Mouse (Mus musculus) intestine, postnatal 0 days (tissue): Measurements from ENCODE around the gene Btn2a2. TPM values are rescaled to one million over a fixed set of nuclear protein-coding genes. Genes with fewer than 3 reads are reported as not detected.

Experiments used
- ATAC-seq: fragments of 200-750 bp; cut with Nextera tagmentation; 2 replicates; pipeline ENCODE4 v1.8.0; 2017; ENCODE audit warnings: mild to moderate bottlenecking, moderate TSS enrichment, moderate library complexity
- H3K27ac ChIP-seq: fragments of 300-500 bp; sonication (generic); 2 replicates; pipeline ENCODE4 v1.5.1; 2014; ENCODE audit warnings: mild to moderate bottlenecking, low read depth, low read length, moderate library complexity
- H3K27me3 ChIP-seq: fragments of 300-500 bp; sonication (generic); replicated peaks from 2 replicates; pipeline ENCODE4 v1.6.1; 2014; ENCODE audit warnings: low read length, mixed read lengths; ENCODE audit not compliant: control insufficient read depth, insufficient read depth
- H3K36me3 ChIP-seq: fragments of 300-500 bp; sonication (generic); 2 replicates; pipeline ENCODE4 v1.6.1; 2014; ENCODE audit warnings: mild to moderate bottlenecking, moderate library complexity; ENCODE audit not compliant: control insufficient read depth, insufficient read depth
- H3K4me1 ChIP-seq: fragments of 300-500 bp; sonication (generic); replicated peaks from 2 replicates; pipeline ENCODE4 v1.6.1; 2014; ENCODE audit warnings: antibody characterized with exemption, low read length, mixed read lengths; ENCODE audit not compliant: control insufficient read depth, insufficient read depth
- H3K4me2 ChIP-seq: fragments of 300-500 bp; sonication (generic); replicated peaks from 2 replicates; pipeline ENCODE4 v1.6.1; 2014; ENCODE audit warnings: low read depth, mild to moderate bottlenecking, moderate library complexity
- H3K4me3 ChIP-seq: fragments of 300-500 bp; sonication (generic); 2 replicates; pipeline ENCODE4 v1.5.1; 2014; ENCODE audit warnings: low read depth, low read length
- H3K9ac ChIP-seq: fragments of 300-500 bp; sonication (generic); 2 replicates; pipeline ENCODE4 v1.6.1; 2014; ENCODE audit warnings: mild to moderate bottlenecking, low read depth, low read length
- H3K9me3 ChIP-seq: fragments of 300-500 bp; sonication (generic); 2 replicates; pipeline ENCODE4 v1.6.1; 2016; ENCODE audit warnings: mixed run types; ENCODE audit not compliant: control insufficient read depth
- CTCF ChIP-seq: sonication (generic); IDR thresholded peaks from 2 replicates; pipeline ENCODE4 v1.5.1; 2016; ENCODE audit warnings: low read depth, mild to moderate bottlenecking, control low read depth, antibody characterized with exemption, moderate library complexity
- WGBS: fragments of 180-500 bp; shearing (Covaris S2); extraction: QIAGEN DNeasy Blood & Tissue Kit; methylation state at CpG from one replicate; pipeline ENCODE4 v1.1.7; 2014; 5-methylcytosine and 5-hydroxymethylcytosine counted together
- polyA plus RNA-seq: library from polyadenylated mRNA; unstranded; fragments of >200 nt; fragmentation: Nextera tagmentation; extraction: Ambion mirVana; gene quantifications from 2 replicates; pipeline ENCODE4 v1.2.1, GENCODE M21; 2015

The Btn2a2 gene
- polyA plus RNA-seq, 1 experiment from 2014 or later: not detected

GRCm38 (mm10) chr13:23523976-23524375, 35.3 kb upstream of the Btn2a2 start:
- H3K9ac ChIP-seq: no peak overlapping the region
- H3K27me3 ChIP-seq: no peaks in the 10 kb centered on the region
- H3K4me2 ChIP-seq: no peak overlapping the region
- no peak for TF ChIP-seq CTCF
- whole genome bisulfite sequencing: 36% methylated on average over 5 of the region's 5 CpGs
- no peaks in the 10 kb centered on the region for H3K36me3 ChIP-seq
- peaks cover 6% of the 10 kb centered on the region; the same call in 1 of the 2 replicates for H3K4me1 ChIP-seq
- H3K4me3 ChIP-seq: no peak overlapping the region
- ATAC-seq: no peak
- H3K27ac ChIP-seq: no peak overlapping the region
- no peaks in the 10 kb centered on the region for H3K9me3 ChIP-seq

DNA sequence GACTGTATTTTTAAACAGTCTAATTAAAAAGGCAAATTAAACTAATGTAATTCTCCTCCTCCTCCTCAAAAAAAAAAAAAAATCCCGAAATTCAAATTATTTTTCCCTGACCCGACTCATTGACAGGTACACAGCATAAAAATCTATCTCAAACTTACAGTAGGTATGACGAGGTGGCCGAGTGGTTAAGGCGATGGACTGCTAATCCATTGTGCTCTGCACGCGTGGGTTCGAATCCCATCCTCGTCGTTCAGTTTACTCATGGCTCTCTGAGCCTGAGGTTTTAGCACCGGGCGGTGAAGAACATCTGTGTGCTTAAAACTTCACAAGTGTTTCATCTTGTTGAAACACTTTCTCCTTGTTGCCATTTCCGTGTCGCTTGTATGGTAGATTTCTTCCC, 33.0 kb upstream of the Btn2a2 start:
- H3K4me2 ChIP-seq: peak overlapping the region; percentile 32
- peaks cover 3% of the 10 kb centered on the region; the same call in 1 of the 2 replicates for H3K4me1 ChIP-seq
- no peaks in the 10 kb centered on the region for H3K27me3 ChIP-seq
- no peak overlapping the region for H3K9ac ChIP-seq
- H3K4me3 ChIP-seq: no peak overlapping the region
- ATAC-seq: no peak
- H3K36me3 ChIP-seq: no peaks in the 10 kb centered on the region
- no peak overlapping the region for H3K27ac ChIP-seq
- H3K9me3 ChIP-seq: no peaks in the 10 kb centered on the region
- WGBS: 1% methylated on average over 14 of the region's 14 CpGs
- no peak for TF ChIP-seq CTCF

DNA sequence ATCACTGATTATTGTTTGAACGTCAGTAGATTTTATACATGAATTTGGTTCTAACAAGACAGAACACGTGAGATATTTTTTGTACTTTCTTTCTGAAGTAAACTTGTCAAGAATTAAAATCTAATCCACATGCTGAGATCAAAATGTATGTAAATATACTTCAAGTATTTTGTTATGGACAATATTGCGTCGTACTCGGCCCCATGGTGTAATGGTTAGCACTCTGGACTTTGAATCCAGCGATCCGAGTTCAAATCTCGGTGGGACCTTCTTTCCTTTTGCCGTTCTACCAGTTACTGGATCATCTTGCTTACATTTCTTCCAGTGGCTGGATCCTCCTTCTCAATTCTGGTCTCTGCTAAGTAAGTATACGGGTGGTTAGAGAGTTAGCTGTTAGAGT, 30.8 kb upstream of the Btn2a2 start:
- Histone ChIP-seq H3K4me2 (peak overlapping the region; percentile 71), H3K4me3 (peak overlapping the region; percentile 52), H3K9ac (peak overlapping the region; percentile 18; the same call in 1 of the 2 replicates), H3K27ac (no peak overlapping the region), H3K9me3 (no peaks in the 10 kb centered on the region), H3K27me3 (no peaks in the 10 kb centered on the region), H3K36me3 (no peaks in the 10 kb centered on the region), H3K4me1 (no peaks in the 10 kb centered on the region)
- TF ChIP-seq CTCF: no peak
- 1% methylated on average over 10 of the region's 10 CpGs for WGBS
- ATAC-seq: peak; percentile 26; the same call in 1 of the 2 replicates

GRCm38 (mm10) chr13:23518885-23519284, 30.2 kb upstream of the Btn2a2 start:
- H3K4me2 ChIP-seq: peak overlapping the region; percentile 71
- H3K27me3 ChIP-seq: no peaks in the 10 kb centered on the region
- H3K4me3 ChIP-seq: peak overlapping the region; percentile 52
- peak; percentile 46; the same call in 1 of the 2 replicates for ATAC-seq
- WGBS: 0% methylated on average over 6 of the region's 6 CpGs
- H3K4me1 ChIP-seq: no peaks in the 10 kb centered on the region
- H3K9ac ChIP-seq: peak overlapping the region; percentile 18; the same call in 1 of the 2 replicates
- TF ChIP-seq CTCF: no peak
- no peaks in the 10 kb centered on the region for H3K9me3 ChIP-seq
- no peaks in the 10 kb centered on the region for H3K36me3 ChIP-seq
- H3K27ac ChIP-seq: no peak overlapping the region

DNA sequence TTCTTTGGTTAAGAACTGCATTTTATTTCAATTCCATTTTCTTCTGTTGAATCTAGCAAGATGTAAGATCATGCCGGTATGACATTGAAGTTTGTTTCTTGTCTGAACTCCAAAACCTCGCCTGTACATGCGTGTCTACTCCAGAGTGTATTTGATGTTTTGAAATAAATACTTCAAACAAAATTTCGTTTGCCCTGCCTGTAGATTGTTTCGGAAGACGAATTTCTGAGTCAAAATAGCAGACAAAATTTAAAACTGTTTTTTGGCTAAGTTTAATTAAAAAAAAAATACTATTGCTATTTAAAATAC, 29.6 kb upstream of the Btn2a2 start:
- Histone ChIP-seq H3K9ac (no peak overlapping the region), H3K4me3 (peak overlapping the region; percentile 52), H3K4me1 (no peaks in the 10 kb centered on the region), H3K27me3 (no peaks in the 10 kb centered on the region), H3K4me2 (peak overlapping the region; percentile 71), H3K36me3 (no peaks in the 10 kb centered on the region), H3K9me3 (no peaks in the 10 kb centered on the region), H3K27ac (no peak overlapping the region)
- TF ChIP-seq CTCF: no peak
- WGBS: under 1% methylated on average over 6 of the region's 6 CpGs
- ATAC-seq: no peak

DNA sequence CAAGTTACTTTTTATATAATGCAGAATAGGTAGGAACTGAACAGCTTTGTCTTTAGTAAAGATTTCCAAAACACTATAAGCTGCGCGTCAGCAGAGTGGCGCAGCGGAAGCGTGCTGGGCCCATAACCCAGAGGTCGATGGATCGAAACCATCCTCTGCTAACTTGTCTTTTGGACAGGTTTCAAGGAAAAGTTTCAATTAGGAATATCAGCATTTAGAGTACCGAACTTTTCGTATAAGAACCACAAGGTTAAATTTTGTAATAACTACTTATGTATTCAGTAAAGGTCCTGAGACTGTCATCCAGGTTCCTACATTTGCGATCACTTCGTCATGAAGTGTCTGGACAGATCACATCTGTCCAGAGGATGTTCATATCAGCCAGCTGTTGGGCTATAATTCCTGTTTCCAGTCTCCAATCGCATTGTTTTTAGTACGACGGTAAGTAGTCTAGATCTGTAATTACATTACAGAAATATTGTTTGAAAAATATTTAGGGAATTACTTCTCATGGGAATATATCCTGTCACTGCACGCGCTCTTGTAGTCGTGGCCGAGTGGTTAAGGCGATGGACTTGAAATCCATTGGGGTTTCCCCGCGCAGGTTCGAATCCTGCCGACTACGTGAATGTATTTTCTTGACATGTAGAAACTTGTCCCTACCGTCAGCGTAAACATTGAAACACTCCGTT, 29.1 kb upstream of the Btn2a2 start:
- under 1% methylated on average over 27 of the region's 27 CpGs for WGBS
- no peaks in the 10 kb centered on the region for H3K9me3 ChIP-seq
- 0 out of 2 replicates have a peak overlapping the region, but pooled peaks have one; percentile 2 for H3K9ac ChIP-seq
- no peaks in the 10 kb centered on the region for H3K4me1 ChIP-seq
- peak overlapping the region; percentile 52 for H3K4me3 ChIP-seq
- no peaks in the 10 kb centered on the region for H3K27me3 ChIP-seq
- peak overlapping the region; percentile 24; the same call in 1 of the 2 replicates for H3K27ac ChIP-seq
- TF ChIP-seq CTCF: no peak
- peak overlapping the region; percentile 71 for H3K4me2 ChIP-seq
- H3K36me3 ChIP-seq: no peaks in the 10 kb centered on the region
- ATAC-seq: peak; percentile 91
